Mouse (Mus musculus) right cerebral cortex, adult 18-20 months (tissue): ENCODE data around the gene Tex35.

ENCODE experiments used
- DNase-seq: peaks from one replicate; pipeline ENCODE4 v3.0.0; 2022; ENCODE audit warnings: mixed read lengths

The Tex35 gene

GRCm38 (mm10) chr1:157108580-157108979, at the start of gene Tex35:
Tex35 (minus strand) TSS chr1:157108680.
- DNase-seq: no peak

DNA sequence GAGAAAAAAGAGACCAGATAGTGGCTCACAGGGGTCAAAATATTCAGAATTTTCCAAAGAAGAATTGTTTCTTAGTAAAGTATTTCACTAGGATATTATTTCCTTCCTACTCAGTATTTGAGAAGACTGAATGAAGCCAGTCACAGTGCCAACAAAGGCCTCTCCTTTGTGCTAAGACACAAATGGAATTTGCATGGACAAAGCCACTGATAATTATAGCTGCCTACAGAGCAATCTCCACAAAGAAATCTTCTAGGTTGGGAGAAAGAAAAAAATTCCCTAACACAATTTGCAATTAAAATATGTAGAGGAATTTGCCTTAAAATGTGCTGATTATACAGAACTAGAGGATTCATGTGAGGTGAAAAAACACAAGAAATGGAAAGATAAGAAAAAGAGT, 45.3 kb upstream of the Tex35 start:
- no peak for DNase-seq

DNA sequence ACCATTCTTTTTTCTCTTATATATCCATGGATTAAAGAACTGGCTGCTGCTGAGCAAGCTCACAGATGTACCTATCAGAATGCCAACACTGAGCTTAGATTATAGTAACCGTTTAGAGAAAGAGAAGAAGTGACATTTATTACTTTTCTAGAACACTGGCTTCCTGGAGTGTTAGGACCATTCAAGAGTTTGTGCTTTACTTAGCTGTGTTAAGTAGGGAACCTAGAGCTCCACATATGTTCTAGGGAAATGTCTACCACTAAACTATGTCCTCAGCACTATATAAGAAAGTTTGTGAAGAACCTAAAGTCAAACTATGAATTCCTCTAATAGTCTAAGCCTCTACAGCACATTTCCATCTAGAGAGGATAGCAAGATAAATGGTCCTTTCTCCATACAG, 41.6 kb upstream of the Tex35 start:
- no peak for DNase-seq

- DNase-seq: no peak
Observed at GRCm38 (mm10) chr1:157144621-157145020, 36.1 kb upstream of the Tex35 start.

GRCm38 (mm10) chr1:157143326-157143932, 34.9 kb upstream of the Tex35 start:
- no peak for DNase-seq

- DNase-seq: no peak
Observed at GRCm38 (mm10) chr1:157141014-157141413, 32.5 kb upstream of the Tex35 start.

- no peak for DNase-seq
Observed at GRCm38 (mm10) chr1:157137854-157138241, 29.4 kb upstream of the Tex35 start.

- no peak for DNase-seq
Observed at GRCm38 (mm10) chr1:157137132-157137853, 28.8 kb upstream of the Tex35 start.

GRCm38 (mm10) chr1:157128219-157128618, 19.7 kb upstream of the Tex35 start:
- no peak for DNase-seq

GRCm38 (mm10) chr1:157123836-157124235, 15.4 kb upstream of the Tex35 start:
- no peak for DNase-seq

DNA sequence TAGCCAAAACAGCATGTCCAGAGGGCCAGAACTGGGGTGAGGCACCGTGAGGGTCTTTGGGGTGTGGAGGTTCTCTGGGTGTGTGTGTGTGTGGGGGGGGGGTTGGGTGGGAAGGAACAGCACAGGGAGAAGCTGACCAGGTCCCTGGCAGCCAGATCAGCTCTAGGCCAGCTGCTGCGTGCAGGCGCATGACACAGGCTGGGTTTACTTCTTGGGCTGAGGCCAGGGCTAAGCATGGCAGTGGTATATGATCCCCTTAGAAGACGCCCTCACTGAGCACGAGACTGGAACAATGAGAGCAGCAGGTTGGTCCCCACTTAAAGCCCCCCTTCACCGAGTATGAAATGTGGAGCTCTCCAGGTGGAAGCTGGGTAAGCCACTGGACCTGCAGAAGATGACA, 10.7 kb upstream of the Tex35 start:
- DNase-seq: no peak

DNA sequence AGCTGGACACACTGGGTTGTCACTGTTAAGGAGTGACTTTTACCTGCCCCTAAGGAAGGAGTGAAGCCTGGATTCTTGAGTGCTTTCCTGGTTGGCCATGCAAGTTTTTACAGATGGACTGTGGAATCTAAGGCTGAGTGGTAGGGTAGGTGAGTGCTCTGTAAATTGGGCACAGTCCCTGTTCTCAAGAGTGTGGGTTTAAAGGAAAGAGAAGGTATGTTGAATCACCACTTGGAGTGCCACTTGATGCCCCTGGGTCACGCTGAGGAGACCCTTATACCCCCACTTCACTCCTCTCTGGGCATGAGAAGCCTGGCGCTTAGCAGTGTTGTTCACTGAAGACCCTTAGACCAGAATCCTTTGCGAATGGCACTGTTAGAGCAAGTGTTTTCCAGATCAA, 9.0 kb upstream of the Tex35 start:
- no peak for DNase-seq

- peak; percentile 20 for DNase-seq
Observed at GRCm38 (mm10) chr1:157114492-157114891, 6.0 kb upstream of the Tex35 start.

GRCm38 (mm10) chr1:157110287-157110835, 1.9 kb upstream of the Tex35 start:
- DNase-seq: no peak

DNA sequence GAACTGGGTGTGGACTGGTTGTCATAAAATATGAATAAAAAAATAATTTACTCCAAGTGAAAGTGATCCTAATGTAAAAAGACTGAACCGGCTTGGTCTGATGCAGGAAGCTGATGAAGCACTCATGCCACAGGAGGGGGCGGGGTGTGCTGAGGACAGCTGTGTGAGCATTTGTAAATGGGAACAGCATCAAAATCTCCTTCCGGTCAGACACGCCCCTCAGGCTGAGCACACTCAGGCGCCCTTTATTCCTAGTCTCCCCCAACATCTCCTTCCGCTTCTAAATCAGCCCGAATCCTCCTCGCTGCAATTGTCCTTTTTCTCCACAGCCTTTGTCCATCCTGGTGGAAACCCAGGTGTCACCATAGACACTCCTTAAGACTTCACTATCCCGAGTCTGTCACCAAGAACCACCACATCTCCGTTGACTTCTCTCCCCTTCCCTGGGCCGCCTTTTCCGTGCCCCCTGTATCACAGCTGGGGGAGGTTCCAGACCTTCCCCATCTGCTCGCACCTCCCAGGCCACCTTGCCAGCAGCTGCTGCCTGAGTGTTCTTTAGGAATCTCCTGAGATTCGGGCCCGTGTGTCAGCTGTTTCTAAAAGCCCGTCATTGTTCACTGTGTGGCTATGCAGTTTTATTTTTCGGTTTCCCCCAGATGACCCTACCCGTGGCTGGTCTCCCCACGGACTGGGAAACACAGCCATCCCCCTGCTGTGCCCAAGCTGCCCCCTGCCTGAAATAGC, 7.2 kb downstream of the Tex35 start:
- peak; percentile 23 for DNase-seq

DNA sequence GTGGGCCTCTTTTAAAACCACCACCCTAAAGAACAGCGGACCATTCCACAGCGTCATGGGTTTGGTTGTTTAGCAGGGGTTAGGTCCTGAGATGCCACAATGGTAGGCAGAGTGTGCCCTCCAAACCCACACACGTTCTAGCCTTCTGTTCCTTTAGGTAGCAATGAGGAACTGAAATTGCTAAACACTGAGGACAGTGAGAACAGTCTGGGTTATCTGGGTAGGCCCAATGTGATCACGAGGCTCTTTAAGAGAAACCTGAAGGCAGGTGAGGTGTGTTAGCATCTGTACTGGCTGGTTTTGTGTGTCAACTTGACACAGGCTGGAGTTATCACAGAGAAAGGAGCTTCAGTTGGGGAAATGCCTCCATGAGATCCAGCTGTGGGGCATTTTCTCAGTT, 12.9 kb downstream of the Tex35 start:
- no peak for DNase-seq

GRCm38 (mm10) chr1:157092622-157093021, 15.9 kb downstream of the Tex35 start:
- no peak for DNase-seq

- no peak for DNase-seq
Observed at GRCm38 (mm10) chr1:157092140-157092539, 16.3 kb downstream of the Tex35 start.

DNA sequence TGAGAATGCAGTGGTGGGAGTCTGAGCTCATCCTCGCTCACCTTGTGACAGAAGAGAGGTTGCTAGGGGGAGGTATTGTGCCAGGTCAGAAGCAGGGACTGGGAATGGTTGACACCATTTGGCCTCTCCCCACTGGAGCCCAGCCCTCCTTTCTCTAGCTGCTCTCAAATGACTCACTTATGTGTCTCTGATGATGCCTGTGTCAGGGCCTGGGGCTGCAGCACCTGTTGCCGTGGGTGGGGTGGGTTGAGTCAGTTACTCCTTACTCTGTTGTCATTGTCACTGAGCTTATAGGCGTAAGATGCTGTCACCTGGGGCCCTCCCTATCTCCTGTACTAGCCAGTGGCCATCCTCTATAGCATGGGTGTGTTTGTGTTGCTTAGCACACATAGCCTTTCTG, 17.6 kb downstream of the Tex35 start:
- no peak for DNase-seq

- peak; percentile 46 for DNase-seq
Observed at GRCm38 (mm10) chr1:157086097-157086994, 22.1 kb downstream of the Tex35 start.

GRCm38 (mm10) chr1:157082931-157083330, 25.5 kb downstream of the Tex35 start:
- no peak for DNase-seq

- DNase-seq: no peak
Observed at GRCm38 (mm10) chr1:157081999-157082398, 26.5 kb downstream of the Tex35 start.
